Mouse (Mus musculus) induced T-regulatory cell, adult 2 months (primary cell): ENCODE measurements around the gene Neurl2.
"Not testable (repeated sequence)": the region's sequence is repeated elsewhere in the genome, so short reads cannot be mapped to it uniquely, and the experiment has no call there.

Experiments
- DNase-seq: peaks from one replicate; pipeline ENCODE4 v3.0.0-alpha.2; 2012; ENCODE audit warnings: low read depth

Gene Neurl2

GRCm38 (mm10) chr2:164857842-164858553, 24.7 kb upstream of the Neurl2 start:
- DNase-seq = peak; percentile 53

- peak; percentile 81 for DNase-seq
Measured at GRCm38 (mm10) chr2:164857101-164857821, 24.0 kb upstream of the Neurl2 start, which contains the start of gene Pltp. Gene Pltp (minus strand): TSS chr2:164857711.

GRCm38 (mm10) chr2:164856309-164857100, 23.2 kb upstream of the Neurl2 start:
- peak; percentile 56 for DNase-seq

GRCm38 (mm10) chr2:164855572-164855971, 22.3 kb upstream of the Neurl2 start:
- not testable (repeated sequence) for DNase-seq

- DNase-seq = peak; percentile 77
Measured at GRCm38 (mm10) chr2:164850061-164850460, 16.8 kb upstream of the Neurl2 start.

- DNase-seq = peak; percentile 63
Measured at GRCm38 (mm10) chr2:164845782-164846181, 12.5 kb upstream of the Neurl2 start.

GRCm38 (mm10) chr2:164835164-164835563, 1.9 kb upstream of the Neurl2 start:
- no peak for DNase-seq

GRCm38 (mm10) chr2:164834531-164834930, 1.3 kb upstream of the Neurl2 start:
- peak; percentile 47 for DNase-seq

- DNase-seq = peak; percentile 87
Measured at GRCm38 (mm10) chr2:164832748-164833301, 431 bp downstream of the Neurl2 start, which contains the start of gene Ctsa. Gene Ctsa (plus strand): TSS chr2:164832873.

- DNase-seq = no peak
Measured at GRCm38 (mm10) chr2:164832032-164832747, 1.1 kb downstream of the Neurl2 start.

- DNase-seq = no peak
Measured at GRCm38 (mm10) chr2:164831029-164831428, 2.2 kb downstream of the Neurl2 start.

GRCm38 (mm10) chr2:164829090-164829489, 4.2 kb downstream of the Neurl2 start:
- DNase-seq = no peak

- no peak for DNase-seq
Measured at GRCm38 (mm10) chr2:164828437-164828836, 4.8 kb downstream of the Neurl2 start, which contains the start of gene Spata25. Gene Spata25 (minus strand): TSS chr2:164828537.

- no peak for DNase-seq
Measured at GRCm38 (mm10) chr2:164827146-164827850, 6.0 kb downstream of the Neurl2 start.

- DNase-seq = no peak
Measured at GRCm38 (mm10) chr2:164825521-164825920, 7.7 kb downstream of the Neurl2 start.

- DNase-seq = no peak
Measured at GRCm38 (mm10) chr2:164823969-164824368, 9.3 kb downstream of the Neurl2 start.

- DNase-seq = no peak
Measured at GRCm38 (mm10) chr2:164823181-164823585, 10.1 kb downstream of the Neurl2 start.

- peak; percentile 99 for DNase-seq
Measured at GRCm38 (mm10) chr2:164822636-164823165, 10.6 kb downstream of the Neurl2 start, which contains the start of gene Zswim1. Gene Zswim1 (plus strand): TSS chr2:164822686.

GRCm38 (mm10) chr2:164821060-164821459, 12.2 kb downstream of the Neurl2 start:
- DNase-seq = no peak

- no peak for DNase-seq
Measured at GRCm38 (mm10) chr2:164817703-164818102, 15.6 kb downstream of the Neurl2 start.
